Mouse (Mus musculus): ENCODE measurements at regions not wholly inside any gene's neighbourhood (a gene's known extent, or its start where the extent isn't known, plus 50 kb on each side); places are given as distances from the start of the nearest gene placed in this dataset.

DNA sequence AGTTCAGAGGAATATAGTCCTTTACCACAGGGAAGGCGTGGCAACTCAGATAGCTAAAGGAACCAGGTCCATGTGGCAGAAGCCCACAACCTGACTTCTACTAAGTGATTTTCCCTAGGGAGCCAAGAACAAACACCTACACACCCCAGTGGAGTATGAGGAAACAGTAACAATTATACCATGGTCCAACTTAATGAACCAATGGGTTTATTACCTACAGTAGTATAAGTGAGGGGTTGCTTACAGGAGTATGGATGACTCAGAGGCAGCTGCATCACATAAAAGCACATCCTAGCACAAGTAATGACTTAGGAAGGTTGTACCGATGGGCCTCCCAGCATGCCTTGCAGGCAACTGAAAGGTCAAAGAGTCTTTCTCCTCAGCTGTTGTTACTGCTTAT is 98.7 kb upstream of the Cul1 start:
- Histone ChIP-seq H3K4me3 (replicated peaks) (no peak overlapping the region), H3K9me3 (ENCODE audit: control insufficient read depth, low read length) (no peaks in the 10 kb centered on the region), H3K27me3 (ENCODE audit: control insufficient read depth) (no peaks in the 10 kb centered on the region), H3K36me3 (ENCODE audit: control insufficient read depth) (no peaks in the 10 kb centered on the region), H3K4me1 (ENCODE audit: control insufficient read depth) (no peaks in the 10 kb centered on the region)
- TF ChIP-seq GATA1 (IDR thresholded peaks at IDR 0.05; ENCODE audit: low read length) (no peak), TAL1 (IDR thresholded peaks at IDR 0.05; ENCODE audit: low read length) (no peak)

DNA sequence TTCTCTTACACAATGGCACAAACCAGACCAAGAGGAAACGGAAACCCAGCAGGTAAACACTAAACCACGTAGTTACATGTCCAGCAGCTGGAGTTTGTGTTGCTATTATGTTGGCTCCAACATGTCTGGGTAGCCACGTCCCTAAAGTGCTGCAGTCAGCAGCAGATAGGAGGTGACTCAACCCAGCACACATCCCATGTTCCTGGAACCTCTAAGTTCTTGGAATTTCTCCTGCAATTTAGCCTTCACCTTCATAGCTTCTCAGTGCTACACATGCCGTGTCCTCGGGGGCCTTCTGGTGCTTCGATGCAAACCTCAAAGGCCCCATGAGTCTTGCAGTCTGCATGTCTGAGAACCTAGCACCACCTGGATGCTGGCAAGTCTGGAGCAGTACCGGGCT is 97.7 kb upstream of the Cul1 start:
- no peaks in the 10 kb centered on the region for H3K36me3 ChIP-seq (ENCODE audit: control insufficient read depth)
- no peaks in the 10 kb centered on the region for H3K9me3 ChIP-seq (ENCODE audit: control insufficient read depth, low read length)
- TF ChIP-seq TAL1 (IDR thresholded peaks at IDR 0.05; ENCODE audit: low read length) (no peak), GATA1 (IDR thresholded peaks at IDR 0.05; ENCODE audit: low read length) (no peak)
- no peaks in the 10 kb centered on the region for H3K4me1 ChIP-seq (ENCODE audit: control insufficient read depth)
- H3K27me3 ChIP-seq (ENCODE audit: control insufficient read depth) = no peaks in the 10 kb centered on the region
- H3K4me3 ChIP-seq (replicated peaks) = no peak overlapping the region

DNA sequence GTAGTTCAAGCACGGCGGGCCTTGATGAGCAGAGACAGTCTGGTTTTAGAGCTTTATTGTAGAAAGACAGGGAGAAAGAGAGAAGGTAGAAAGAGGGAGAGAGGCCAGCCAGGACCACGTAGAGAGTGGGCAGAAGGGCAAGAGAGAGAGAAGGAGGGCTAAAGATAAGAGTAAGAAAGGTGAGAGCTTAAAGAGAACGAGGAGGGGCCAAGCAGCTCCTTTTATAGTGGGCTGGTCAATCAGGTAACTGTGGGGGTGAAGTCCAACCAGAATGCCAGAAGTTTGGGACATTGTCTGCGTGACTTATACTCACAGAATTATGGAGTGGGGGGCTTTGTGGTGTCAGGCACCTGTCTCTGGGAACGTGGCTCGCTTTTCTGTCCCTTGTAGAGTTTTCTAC is 96.7 kb upstream of the Cul1 start:
- no peak overlapping the region for H3K4me3 ChIP-seq (replicated peaks)
- no peaks in the 10 kb centered on the region for H3K27me3 ChIP-seq (ENCODE audit: control insufficient read depth)
- no peaks in the 10 kb centered on the region for H3K4me1 ChIP-seq (ENCODE audit: control insufficient read depth)
- H3K36me3 ChIP-seq (ENCODE audit: control insufficient read depth) = no peaks in the 10 kb centered on the region
- no peaks in the 10 kb centered on the region for H3K9me3 ChIP-seq (ENCODE audit: control insufficient read depth, low read length)
- TF ChIP-seq GATA1 (IDR thresholded peaks at IDR 0.05; ENCODE audit: low read length) (no peak), TAL1 (IDR thresholded peaks at IDR 0.05; ENCODE audit: low read length) (no peak)

DNA sequence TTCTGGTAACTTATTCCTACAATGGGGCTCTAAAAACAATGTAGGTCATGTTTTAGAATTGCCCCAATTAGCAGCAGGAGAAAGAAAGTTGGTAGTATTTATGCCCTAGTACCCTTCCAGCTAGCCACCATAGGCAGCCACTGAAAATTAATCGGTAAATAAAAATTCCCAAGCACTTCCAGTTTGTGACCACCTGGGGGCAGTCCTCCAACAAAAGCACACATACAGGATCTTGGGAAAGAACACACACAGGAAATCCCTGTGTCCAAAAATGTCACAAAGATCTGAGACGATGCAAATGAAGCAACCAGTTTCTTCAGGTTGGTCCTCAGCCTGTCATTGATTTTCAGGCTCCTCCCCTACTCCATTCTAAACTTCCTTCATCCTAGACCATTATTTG is 94.5 kb upstream of the Cul1 start:
- TF ChIP-seq GATA1 (IDR thresholded peaks at IDR 0.05; ENCODE audit: low read length) (no peak), TAL1 (IDR thresholded peaks at IDR 0.05; ENCODE audit: low read length) (no peak)
- Histone ChIP-seq H3K4me1 (ENCODE audit: control insufficient read depth) (no peaks in the 10 kb centered on the region), H3K9me3 (ENCODE audit: control insufficient read depth, low read length) (no peaks in the 10 kb centered on the region), H3K36me3 (ENCODE audit: control insufficient read depth) (no peaks in the 10 kb centered on the region), H3K4me3 (replicated peaks) (no peak overlapping the region), H3K27me3 (ENCODE audit: control insufficient read depth) (no peaks in the 10 kb centered on the region)

DNA sequence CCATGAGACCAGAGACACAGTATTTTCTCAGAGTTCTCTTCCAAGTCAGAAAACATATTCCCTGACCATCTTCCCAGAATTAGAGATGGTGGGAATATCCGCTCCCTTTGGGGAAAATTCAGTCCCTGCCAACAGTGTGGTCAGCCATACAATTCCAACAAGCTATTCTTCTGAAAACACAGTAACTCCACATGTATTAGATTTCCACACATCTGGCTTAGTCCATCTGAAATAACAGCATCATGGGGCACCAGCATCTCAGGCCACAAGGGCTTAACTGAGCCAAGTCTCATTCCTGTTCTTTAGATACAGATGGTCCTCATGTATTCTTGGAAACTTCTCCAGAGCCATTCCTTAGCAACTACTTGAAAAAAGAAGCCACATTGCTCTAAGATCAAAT is 89.2 kb upstream of the Cul1 start:
- Histone ChIP-seq H3K4me3 (replicated peaks) (no peak overlapping the region), H3K27me3 (ENCODE audit: control insufficient read depth) (no peaks in the 10 kb centered on the region), H3K9me3 (ENCODE audit: control insufficient read depth, low read length) (no peaks in the 10 kb centered on the region), H3K4me1 (ENCODE audit: control insufficient read depth) (no peaks in the 10 kb centered on the region), H3K36me3 (ENCODE audit: control insufficient read depth) (no peaks in the 10 kb centered on the region)
- TF ChIP-seq TAL1 (IDR thresholded peaks at IDR 0.05; ENCODE audit: low read length) (no peak), GATA1 (IDR thresholded peaks at IDR 0.05; ENCODE audit: low read length) (no peak)

DNA sequence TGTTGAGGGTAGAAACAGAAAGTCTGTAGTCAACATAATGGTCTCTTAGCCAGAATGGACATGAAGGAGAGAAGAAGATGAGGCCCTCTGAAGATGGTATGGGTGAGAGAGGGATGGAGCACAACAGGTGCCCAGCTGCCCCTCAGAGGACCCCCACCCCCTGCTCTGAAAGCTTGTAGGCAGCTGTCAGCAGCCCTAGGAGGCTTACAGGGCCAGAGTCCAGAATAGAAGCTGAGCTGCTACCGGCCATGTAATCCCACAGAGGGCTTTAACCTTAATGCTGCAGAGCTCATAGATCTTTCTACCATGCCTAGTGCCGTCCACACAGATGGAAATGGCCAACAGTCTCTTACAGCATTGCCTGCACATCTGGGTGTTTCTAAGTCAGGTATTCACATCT is 88.6 kb upstream of the Cul1 start:
- TF ChIP-seq GATA1 (IDR thresholded peaks at IDR 0.05; ENCODE audit: low read length) (no peak), TAL1 (IDR thresholded peaks at IDR 0.05; ENCODE audit: low read length) (no peak)
- H3K36me3 ChIP-seq (ENCODE audit: control insufficient read depth) = no peaks in the 10 kb centered on the region

DNA sequence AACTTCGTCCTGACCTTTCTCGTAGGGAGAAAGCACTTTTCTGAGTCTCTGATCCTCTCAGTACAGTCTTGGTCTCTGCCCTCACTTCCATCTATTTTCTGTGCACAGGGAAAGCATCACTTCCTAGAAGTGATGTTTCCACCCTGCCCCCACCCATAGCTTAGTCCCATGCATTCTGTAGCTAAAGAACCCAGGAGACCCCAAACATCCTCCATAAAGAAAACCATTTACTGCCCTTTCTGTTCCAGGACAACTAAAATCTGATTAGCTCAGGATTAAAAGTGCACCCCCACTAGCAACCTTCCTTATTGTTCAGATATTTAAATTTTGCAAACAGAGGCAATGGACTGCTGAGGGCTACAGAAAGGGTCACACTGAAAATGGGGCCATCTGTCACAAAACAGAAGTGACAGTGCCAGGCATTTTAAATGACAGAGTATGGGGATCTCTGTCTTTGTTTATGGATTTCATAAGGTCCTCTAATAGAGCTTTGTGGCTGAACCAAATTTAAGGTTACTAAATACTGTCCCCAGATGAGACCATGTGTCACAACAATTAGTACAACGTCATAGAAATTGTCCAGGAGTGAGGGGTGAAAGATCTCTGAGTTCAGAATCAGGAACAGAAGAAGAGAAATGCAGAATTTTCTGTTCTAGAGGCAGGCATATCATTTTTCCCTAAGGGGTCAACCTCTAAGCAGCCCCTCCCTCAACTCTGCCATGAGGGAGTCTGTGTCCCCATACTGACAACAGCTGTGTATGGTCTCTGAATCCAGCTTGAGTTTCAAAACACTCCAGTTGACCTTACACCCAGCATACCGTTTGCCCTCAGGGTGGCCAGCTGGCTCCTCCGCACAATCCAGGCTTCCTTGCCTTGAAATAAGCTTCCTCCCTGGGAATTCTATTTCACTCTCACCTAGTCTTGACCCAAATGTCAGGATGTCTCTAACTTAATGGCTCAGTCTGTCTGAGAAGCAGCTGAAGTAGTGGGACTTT is 87.2 kb upstream of the Cul1 start:
- Histone ChIP-seq H3K36me3 (ENCODE audit: control insufficient read depth) (no peaks in the 10 kb centered on the region), H3K4me3 (replicated peaks) (no peak overlapping the region), H3K9me3 (ENCODE audit: control insufficient read depth, low read length) (no peaks in the 10 kb centered on the region), H3K4me1 (ENCODE audit: control insufficient read depth) (no peaks in the 10 kb centered on the region), H3K27me3 (ENCODE audit: control insufficient read depth) (no peaks in the 10 kb centered on the region)
- TF ChIP-seq GATA1 (IDR thresholded peaks at IDR 0.05; ENCODE audit: low read length) = no peak
- no peak for TF ChIP-seq TAL1 (IDR thresholded peaks at IDR 0.05; ENCODE audit: low read length)

More for the DNA sequence above, 88.6 kb upstream of the Cul1 start:
- H3K9me3 ChIP-seq (ENCODE audit: control insufficient read depth, low read length) = no peaks in the 10 kb centered on the region
- no peaks in the 10 kb centered on the region for H3K27me3 ChIP-seq (ENCODE audit: control insufficient read depth)
- H3K4me1 ChIP-seq (ENCODE audit: control insufficient read depth) = no peaks in the 10 kb centered on the region
- H3K4me3 ChIP-seq (replicated peaks) = no peak overlapping the region

DNA sequence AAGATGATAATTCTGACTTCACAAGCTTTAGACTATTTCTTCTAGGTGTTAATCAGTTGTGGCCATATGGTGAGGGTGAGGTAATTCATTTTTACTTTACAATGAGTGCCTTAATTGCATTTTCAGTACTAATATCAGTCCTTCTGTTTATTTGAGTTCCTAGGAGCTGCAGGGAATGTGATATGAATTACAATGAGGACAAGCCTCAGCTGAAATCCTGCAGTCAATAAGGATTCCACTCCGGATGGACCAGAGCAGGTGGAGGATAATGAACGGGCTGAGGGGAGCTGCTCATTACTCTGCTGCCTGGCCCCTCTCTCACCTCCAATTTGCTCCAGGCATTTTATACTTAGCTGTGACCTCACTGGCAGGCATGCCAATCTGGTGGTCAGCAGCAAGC is 85.7 kb upstream of the Cul1 start:
- Histone ChIP-seq H3K27me3 (ENCODE audit: control insufficient read depth) (no peaks in the 10 kb centered on the region), H3K4me1 (ENCODE audit: control insufficient read depth) (no peaks in the 10 kb centered on the region), H3K9me3 (ENCODE audit: control insufficient read depth, low read length) (no peaks in the 10 kb centered on the region), H3K4me3 (replicated peaks) (no peak overlapping the region), H3K36me3 (ENCODE audit: control insufficient read depth) (no peaks in the 10 kb centered on the region)
- no peak for TF ChIP-seq TAL1 (IDR thresholded peaks at IDR 0.05; ENCODE audit: low read length)
- no peak for TF ChIP-seq GATA1 (IDR thresholded peaks at IDR 0.05; ENCODE audit: low read length)

DNA sequence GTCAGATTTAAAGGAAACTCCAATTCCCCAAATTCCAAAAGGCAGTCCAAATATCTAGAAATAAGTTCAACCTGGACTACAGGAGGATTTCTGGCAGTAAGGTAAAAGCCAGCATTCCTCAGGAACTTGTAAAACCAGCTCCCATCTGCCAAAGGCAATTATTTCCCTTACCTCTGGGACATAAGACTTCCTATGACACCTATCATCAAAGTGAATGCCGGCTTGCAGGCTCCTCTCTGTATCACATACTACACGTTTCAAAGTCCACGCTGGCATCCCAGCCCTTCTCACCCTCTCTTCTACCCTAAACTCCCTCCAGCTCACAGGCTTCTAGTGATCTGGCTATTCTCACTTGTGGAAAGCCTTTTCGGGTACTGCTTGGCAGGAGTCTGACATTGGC is 77.5 kb upstream of the Cul1 start:
- TF ChIP-seq TAL1 (IDR thresholded peaks at IDR 0.05; ENCODE audit: low read length) = no peak
- TF ChIP-seq GATA1 (IDR thresholded peaks at IDR 0.05; ENCODE audit: low read length) = no peak
- Histone ChIP-seq H3K27me3 (ENCODE audit: control insufficient read depth) (no peaks in the 10 kb centered on the region), H3K4me3 (replicated peaks) (no peak overlapping the region), H3K36me3 (ENCODE audit: control insufficient read depth) (no peaks in the 10 kb centered on the region), H3K9me3 (ENCODE audit: control insufficient read depth, low read length) (no peaks in the 10 kb centered on the region), H3K4me1 (ENCODE audit: control insufficient read depth) (no peaks in the 10 kb centered on the region)

All from erythroblast, embryonic 14.5 days (primary cell).